Mouse (Mus musculus) monocyte, adult 5-6 weeks (primary cell): Measurements from ENCODE around the gene Krt83. TPM values are rescaled to one million over a fixed set of nuclear protein-coding genes. Genes with fewer than 3 reads are reported as not detected.

Source experiments
- ATAC-seq: fragments of 153-309, 156-312 bp; replicated peaks from 2 replicates; pipeline ENCODE4 v1.8.0; 2017; ENCODE audit warnings: mild to moderate bottlenecking; ENCODE audit not compliant: low TSS enrichment, insufficient number of reproducible peaks, severe bottlenecking, poor library complexity, low FRiP score
- total RNA-seq: library from RNA; stranded (forward); fragments of 200-1000, 200-491, 200-594 nt; gene quantifications from 3 replicates; pipeline ENCODE4 v1.2.3, GENCODE M21; 2017

Gene Krt83
- total RNA-seq, 1 experiment from 2014 or later, result not detected

DNA sequence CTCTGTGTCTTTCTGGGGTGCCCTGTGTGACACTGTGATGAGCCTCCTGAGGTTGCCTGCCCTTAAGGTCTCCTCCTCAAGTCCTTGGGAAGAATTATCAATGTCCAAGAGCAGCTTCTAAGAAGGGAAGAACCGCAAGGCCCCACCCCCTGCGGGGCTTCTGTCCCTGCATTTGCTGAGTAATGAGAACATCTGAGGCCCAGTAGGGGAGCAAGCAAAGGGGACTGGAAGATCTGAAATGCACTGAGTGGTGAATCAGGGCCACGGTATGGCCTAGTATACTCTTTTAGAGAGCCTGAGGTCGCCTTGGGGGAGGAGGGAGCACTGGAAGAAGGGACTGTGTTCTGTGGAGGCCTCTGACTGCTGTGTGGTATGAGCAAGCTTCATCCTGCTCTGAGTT, 9.3 kb downstream of the Krt83 start:
- ATAC-seq, result no peak

GRCm38 (mm10) chr15:101479666-101480060, 11.6 kb downstream of the Krt83 start:
- no peak for ATAC-seq

- no peak for ATAC-seq
Observed at GRCm38 (mm10) chr15:101479007-101479665, 12.2 kb downstream of the Krt83 start.

- ATAC-seq, result 0 out of 2 replicates have a peak, but pooled peaks have one; percentile 44
Observed at GRCm38 (mm10) chr15:101472952-101473528, 18.3 kb downstream of the Krt83 start, which contains the start of gene Krt86. Gene Krt86, plus strand, starts transcription at chr15:101473478.

DNA sequence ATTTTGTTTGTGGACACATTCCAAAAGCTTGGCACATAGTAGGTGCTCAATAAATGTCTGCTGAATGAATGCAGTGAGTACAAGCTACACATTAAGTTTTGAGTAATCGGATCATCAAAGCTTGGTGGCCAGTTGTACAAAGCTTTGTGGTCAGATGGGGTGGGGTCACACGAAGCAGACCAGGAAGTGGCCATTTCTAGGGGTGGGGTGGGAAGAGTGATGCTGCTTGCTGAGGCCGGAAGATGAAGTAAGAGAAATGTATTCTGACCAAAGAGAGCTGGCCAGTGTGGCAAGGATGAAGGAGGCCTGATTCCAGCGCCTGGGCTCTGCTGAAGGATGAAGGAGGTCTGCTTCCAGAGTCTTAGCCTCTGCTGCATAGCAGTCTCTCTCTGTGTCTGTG, 22.2 kb downstream of the Krt83 start:
- ATAC-seq, result peak; percentile 79

DNA sequence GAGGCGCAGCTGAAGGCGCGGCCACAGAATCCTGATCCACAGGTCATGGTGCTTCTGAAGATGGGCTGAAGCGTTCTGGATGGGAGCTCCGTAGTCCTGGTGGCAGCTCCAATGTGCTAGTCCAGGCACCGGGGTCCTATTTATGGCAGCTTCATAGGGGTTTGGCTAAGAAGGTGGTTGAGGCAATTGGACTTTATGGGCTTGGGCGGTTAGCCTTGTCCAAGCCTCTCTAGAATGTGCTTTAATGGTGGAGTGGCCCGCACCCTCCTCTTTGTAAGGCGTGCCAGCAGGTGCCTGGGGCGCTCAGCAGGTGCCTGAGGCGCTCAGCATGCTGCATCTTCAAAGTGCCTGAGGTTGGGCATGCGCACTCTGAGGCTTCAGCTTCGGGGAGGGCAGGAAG, 27.7 kb downstream of the Krt83 start, which contains the start of gene Krt81:
TSS of gene Krt81 (minus strand) at position 101 of the 400 bp plus-strand sequence.
- no peak for ATAC-seq

- ATAC-seq, result no peak
Observed at GRCm38 (mm10) chr15:101459283-101459682, 32.0 kb downstream of the Krt83 start.

DNA sequence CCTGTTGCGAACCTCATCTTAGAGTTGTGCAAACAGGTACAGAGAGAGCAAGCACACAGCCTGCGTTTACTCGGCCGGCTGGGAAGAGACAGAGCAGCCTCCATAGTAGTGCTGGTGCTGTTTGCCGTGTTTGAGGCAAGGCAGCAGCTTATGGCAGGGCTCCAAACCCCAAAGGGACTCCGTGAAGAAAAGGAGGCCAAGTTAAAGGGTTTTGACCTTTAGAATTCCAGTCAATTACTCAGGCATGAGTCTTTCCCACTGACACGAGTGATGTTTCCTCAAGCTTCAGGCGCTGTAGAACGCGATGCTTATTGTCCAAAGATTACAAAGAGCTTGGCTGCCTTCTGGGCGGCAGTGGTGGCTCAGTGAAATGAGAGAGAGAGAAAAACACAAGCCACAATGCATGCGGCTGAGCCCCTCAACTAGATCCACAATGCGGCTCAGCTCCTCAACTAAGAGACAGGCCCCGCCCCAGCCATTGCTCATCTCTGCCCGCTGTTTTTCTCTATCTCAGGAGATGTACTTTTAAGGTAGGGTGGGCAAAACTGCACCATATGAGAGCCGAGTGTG, 32.9 kb downstream of the Krt83 start:
- no peak for ATAC-seq

DNA sequence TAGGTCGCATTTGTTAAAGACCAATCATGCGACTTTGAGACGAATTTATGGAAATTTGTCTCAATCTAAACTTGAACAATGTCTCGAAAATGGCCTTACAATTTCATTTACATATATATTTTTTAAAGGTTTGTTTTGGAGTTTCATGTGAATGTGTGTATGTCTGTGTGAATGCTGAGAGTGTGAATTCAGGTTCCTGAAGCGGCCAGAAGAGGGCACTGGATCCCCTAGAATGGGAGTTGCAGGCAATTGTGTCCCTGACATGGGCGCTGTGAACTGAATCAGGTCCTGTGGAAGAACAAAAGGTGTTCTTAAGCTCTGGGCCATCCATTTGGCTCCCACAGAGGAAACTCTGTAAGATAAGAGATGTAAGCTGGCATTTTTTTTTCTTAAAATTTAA, 35.4 kb downstream of the Krt83 start:
- ATAC-seq, result no peak

DNA sequence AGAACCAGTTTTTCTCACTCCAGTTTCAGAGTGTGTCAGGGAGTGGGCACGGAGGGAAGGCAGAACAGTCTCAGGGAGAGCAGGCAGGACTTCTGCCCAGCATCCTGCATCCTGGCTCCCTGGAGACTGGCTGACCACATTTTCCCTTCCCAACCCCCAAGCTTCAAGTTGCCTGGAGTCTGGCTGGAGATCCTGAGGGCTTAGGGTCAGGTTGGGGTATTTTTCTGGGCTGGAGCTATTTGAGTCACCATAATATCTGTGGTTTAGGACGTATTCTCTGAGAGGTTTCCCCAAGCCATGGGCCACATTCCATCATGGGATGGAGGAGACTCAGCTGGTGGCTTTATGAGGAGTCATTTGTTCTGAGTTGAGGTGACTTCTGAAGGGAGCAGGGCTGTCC, 36.0 kb downstream of the Krt83 start:
- ATAC-seq, result no peak

DNA sequence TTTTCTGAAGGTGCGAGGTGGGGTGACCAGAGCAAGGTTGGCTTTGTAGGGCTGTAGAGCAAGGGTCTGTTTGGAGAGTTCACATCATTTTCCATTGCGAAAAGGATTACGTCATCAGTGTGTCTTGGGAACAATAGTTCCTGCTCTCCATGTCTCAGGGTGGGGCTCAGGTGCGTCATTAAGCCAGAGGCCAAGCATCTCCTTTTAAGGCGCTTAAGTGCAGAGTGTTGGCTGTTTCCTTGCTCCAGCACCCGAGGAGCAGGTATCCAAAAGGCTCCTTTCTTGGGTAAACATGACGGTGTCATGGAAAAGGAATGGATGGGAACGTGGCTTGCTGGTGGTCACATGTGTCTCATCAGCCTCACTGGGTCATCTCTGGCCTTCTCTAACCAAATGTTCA, 36.5 kb downstream of the Krt83 start:
- ATAC-seq, result no peak

- ATAC-seq, result peak; percentile 95
Observed at GRCm38 (mm10) chr15:101453093-101453736, 38.1 kb downstream of the Krt83 start.

- no peak for ATAC-seq
Observed at GRCm38 (mm10) chr15:101447444-101447843, 43.9 kb downstream of the Krt83 start, which contains the start of gene Krt88. Gene Krt88, plus strand, starts transcription at chr15:101447744.

GRCm38 (mm10) chr15:101446572-101446971, 44.7 kb downstream of the Krt83 start:
- ATAC-seq, result no peak

- ATAC-seq, result no peak
Observed at GRCm38 (mm10) chr15:101440837-101441236, 50.5 kb downstream of the Krt83 start.

DNA sequence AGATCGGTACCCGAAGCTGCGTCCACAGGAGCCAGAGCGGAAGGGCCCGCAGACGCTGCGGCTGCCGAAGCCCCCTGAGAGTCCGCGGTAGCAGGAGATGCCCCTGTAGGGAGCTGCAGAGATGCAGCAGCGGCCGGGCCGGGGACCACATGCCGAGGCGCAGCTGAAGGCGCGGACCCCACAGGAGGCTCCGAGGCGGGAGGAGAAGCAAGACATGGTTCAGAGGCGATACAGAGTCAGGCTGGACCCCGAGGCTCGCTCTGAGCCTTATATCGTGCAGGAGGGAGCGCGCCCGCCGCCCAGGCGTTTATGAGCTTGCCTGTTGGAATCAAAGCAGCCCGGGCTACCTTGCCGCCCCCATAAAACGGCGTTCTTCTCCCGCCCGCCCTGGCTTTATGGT, 52.8 kb downstream of the Krt83 start, which contains the start of gene Krt87:
TSS of gene Krt87 (minus strand) at position 250 of the 400 bp plus-strand sequence.
- no peak for ATAC-seq

GRCm38 (mm10) chr15:101436611-101437010, 54.7 kb downstream of the Krt83 start:
- ATAC-seq, result no peak
